Mouse (Mus musculus) kidney, adult 11 months (tissue): ENCODE measurements around the gene Ece1.
A peak's percentile ranks its signal among the peaks of the same experiment; 100 is the strongest.

Source experiments
- DNase-seq: peaks from one replicate; pipeline ENCODE4 v3.0.0; 2022

The Ece1 gene

DNA sequence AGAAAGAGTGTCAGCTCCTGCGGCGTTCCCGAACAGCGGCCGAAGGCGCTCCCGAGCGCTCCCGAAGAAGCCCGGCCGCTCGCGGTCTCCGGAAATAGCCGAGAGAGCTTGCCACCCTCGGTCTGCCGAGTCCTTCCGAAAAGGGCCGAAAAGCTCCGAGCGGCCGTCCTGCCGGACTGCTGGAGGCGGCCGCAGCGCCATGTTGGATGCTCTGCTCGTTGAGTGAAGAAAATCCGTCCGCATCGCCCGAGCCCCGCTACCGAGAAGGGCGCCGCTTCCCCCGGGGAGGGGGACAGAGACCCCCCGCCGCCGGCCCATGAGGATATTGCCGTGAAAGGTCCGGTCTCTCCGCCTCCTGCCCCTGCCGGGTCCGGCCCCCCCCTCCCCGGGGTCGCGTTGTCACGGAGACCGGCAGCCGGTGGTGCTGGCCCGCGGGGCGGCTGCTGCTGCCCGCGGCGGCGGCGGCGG, 131.3 kb downstream of the Ece1 start:
- DNase-seq, result peak; percentile 97

DNA sequence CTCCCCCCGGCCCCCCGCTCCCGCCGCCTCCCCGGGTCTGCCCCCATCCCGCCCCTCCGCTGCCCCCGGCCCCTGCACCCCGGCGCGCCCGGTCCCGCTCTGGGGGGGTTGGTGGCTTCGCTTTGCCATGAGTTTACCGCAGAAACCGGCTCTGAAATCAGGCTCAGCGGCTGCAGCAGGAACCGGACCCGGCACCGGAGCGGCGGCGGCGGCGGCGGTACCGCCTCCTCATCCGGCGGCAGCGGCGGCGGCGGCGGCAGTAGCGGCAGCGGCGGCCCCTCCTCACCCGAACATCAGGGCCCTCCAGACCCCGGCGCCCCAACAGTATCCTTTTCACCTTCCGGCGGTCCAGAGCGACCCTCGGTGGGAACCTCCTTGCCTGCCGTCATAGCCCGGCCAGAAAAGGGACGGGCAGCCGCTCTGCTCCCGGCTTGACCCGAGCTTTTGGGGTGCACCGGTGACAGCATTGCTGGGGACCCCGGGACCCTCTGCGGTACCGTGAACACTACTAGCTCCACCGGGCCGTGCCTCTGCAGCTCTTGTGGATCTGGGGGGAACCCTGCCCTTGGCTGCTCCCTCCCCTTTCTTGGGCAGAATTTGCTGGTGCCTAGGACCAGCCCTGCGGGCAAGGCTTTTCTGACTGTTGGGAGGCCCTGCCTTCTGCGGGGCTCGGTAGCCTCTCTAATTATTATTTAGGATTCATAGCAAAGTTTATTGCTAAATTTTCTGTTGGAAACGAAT, 132.0 kb downstream of the Ece1 start:
- DNase-seq, result peak; percentile 39

DNA sequence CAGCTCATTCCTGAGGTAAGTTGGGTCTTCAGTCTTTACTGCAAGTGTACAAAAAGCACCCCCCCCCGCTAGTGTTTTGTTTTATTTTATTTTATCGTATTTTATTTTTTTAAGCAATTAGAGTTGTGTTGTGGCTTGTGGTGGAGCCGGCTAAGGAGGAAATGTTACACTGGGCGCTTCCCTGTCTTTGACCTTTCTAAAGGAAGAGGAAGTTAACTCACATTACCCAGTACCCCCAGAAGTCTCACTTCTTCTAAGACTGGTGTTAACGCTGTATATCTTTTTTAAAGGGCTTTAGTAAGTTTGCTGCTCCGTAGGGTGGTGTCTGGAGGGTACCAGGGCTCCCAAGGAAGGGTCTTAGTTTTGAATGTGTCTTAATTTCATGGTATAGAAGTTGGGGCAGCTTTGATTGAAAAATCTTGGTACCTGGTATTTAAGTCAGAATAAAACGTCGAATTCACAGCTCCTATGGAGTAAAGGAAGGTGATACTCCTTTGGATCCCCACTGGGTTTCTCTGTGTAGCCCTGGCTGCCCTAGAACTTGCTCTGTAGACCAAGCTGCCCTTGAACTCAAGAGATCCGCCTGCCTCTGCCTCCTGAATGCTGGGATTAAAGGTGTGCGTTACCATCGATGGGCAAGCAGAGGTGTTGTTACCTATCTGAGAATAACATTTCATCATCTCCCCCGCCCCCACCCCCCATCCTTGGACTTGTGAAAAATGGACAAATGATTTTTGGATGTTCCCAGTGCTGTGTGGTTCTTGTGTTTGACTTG, 132.7 kb downstream of the Ece1 start:
- DNase-seq, result no peak

DNA sequence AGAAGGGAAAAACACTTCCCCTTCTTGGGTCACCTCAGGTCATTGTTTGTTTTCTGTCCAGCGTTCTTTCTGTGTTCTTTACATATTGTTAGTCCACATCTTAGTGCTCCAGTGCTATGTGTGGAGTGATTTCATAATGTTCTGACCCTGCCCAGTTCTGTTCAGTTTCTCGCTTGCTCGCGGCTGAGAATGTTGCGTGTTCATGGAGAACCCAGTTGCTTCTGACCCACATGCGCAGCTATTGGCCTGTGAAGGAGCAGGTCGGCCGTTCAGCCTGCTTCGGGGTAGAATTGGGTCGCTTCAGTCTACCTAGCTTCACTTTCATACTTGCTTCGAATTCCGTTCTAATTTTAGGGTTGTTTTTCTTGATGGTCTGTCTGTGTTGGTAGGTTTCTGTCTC, 133.4 kb downstream of the Ece1 start:
- DNase-seq, result peak; percentile 44

DNA sequence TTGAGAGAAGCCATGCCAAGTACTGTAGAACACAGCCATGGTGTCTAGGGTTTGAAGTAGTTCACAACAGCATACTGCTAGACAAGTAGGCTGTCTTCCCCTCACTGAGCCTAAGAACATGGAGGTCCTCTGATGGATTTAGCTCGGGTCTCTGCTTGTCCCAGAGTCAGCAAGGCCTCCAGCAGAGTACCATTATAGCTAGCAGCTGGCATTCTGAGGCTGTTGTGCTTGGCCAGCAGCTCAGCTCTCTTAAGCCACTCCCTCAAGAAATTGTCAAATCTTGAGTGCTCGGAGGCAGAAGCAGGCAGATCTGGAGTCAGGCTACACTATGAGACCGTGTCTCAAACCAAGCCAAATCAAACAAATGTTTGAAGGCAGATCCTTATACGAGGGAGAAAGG, 136.2 kb downstream of the Ece1 start:
- DNase-seq, result no peak

DNA sequence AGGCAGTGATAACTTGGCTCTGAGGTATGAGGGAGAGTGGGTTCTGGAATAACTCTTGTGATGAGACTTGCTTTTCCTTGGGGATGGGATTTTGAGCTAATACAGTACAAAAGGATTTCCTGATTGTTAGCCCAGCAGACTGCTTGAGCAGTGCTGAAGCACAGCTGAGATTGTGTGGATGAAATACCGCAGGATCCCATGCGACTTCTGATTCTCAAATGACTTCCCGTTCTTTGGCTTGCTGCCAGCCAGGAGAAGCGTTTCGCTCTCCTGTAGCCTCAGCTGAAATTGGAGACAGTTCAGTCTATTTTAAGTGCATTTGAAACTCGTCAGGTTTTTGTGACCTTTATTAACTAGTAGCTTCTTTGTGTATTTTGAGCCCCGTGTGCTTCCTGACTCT, 138.6 kb downstream of the Ece1 start:
- DNase-seq, result no peak

DNA sequence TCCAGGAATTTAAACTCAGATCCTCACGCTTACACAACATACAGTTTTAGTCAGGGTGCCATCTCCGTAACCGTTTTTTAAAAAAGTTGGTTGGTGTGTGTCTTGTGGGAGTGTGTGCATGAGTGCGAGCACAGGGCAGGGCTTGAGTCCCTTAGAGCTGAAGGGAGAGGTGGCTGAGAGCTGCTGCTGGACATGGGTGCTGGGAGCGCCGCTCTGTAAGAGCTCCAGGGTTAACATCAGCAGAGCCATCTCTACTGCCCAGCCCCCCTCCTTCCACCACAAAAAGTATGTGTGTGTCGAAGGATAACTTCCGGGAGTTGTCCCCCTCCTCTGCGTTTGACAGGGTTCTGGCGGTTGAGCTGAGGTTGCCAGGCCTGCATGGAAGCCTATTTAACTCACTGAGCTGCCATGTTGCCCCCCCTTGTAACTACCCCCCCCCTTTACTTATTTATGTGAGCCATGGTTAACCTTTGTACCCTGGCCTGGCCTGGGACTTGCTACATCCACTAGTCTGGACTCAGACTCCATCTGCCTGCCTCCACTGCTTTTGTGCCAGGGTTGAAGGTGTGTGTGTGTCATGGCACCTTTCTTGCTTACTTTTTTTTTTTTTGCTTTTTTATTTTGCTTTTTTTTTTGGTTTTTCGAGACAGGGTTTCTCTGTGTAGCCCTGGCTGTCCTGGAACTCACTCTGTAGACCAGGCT, 142.0 kb downstream of the Ece1 start:
- peak; percentile 75 for DNase-seq

DNA sequence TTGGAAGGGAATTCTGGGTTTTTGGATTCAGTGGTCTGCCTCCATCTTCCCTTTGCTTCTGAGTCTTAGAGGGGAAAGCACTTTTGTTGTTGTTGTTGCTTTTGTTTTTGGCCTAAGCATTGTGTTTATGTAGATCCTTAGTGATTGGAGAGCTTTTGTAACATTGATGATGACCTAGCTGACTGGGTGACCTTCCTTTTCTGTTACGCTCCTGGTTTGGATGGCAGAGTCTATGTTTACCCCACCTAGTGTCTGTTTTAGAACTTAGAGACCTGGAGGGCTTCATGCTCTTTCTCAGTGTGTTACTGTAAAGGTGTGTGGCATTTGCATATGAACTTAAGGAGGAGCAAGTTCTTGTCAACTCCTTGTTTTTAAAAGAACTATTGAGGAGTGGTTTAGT, 143.7 kb downstream of the Ece1 start:
- no peak for DNase-seq

DNA sequence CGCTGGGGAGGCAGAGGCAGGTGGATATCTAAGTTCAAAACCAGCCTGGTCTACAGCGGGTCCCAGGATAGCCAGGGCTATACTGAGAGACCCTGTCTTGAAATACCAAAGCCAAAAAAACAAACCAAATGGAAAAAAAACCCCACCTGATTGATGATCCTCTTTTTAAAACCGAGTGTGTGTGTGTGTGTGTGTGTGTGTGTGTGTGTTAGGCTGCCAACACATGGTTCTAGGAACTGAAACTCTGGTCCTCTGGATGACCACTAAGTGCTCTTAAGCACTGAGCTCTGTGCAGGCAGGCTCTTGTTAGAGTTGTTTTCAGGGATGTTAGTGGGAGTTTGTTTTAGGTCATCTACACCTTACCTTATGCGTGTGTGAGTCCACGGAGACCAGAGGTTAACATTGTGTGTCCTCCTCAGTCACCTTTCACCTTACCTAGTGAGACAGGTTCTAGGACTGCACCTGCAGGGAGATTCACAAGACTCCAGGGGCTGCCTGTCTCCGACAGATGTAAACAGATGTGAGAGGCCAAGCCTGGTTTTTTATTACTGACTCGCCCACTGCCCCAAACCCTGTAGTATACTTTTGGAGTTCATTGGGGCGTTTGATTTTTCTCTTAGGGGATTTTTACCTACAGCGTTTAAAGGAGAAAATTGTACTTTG, 145.0 kb downstream of the Ece1 start:
- no peak for DNase-seq

DNA sequence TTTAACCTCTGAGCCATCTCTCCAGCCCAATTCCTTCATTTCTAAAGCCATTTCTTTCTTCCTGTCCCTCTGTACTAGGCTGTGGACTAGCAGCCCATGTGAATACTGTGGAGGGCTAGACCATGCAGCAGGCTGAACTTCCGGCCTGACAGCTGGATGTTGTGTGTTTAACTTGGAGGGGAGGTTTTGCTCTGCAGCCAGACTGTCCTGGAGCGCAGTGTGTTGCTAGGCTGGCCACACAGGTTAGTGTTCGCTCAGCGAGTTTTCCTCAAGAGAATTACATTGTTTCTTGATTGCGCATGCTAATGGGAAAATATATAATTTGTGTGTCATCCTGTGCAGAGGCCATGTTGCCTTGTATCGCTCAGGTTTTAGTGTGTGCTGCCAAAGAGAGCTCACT, 146.6 kb downstream of the Ece1 start:
- no peak for DNase-seq

DNA sequence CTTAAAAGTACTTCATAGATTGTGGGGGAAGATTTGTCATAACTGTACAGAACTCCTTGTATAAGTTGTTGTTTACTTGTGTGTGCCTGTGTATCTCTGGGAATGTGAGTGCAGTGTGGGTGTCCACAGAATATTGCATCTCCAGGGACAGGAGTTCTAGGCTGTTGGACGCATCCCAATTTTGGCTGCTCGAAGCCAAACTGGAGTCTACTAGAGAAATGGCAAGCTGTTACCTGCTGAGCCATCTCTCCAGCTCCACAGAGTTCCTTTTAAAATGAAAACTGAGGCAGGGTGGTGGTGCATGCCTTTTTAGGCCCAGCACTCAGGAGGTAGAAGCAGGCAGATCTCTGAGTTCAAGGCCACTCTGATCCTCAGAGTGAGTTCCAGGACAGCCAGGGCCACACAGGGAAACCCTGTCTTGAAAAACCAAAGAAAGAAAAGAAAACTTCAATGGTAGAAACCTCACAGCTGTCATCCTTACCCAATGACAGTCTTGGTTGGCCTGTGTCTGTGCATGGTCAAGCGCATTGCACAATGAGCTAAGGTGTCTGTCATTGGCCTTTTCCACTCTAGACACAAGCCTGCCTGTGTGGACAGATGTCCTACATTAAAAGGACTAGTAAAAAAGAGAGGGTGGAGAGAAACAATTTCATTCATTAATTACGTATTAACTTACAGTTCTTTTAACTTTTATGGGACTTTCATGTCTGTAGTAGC, 147.9 kb downstream of the Ece1 start:
- DNase-seq, result no peak

DNA sequence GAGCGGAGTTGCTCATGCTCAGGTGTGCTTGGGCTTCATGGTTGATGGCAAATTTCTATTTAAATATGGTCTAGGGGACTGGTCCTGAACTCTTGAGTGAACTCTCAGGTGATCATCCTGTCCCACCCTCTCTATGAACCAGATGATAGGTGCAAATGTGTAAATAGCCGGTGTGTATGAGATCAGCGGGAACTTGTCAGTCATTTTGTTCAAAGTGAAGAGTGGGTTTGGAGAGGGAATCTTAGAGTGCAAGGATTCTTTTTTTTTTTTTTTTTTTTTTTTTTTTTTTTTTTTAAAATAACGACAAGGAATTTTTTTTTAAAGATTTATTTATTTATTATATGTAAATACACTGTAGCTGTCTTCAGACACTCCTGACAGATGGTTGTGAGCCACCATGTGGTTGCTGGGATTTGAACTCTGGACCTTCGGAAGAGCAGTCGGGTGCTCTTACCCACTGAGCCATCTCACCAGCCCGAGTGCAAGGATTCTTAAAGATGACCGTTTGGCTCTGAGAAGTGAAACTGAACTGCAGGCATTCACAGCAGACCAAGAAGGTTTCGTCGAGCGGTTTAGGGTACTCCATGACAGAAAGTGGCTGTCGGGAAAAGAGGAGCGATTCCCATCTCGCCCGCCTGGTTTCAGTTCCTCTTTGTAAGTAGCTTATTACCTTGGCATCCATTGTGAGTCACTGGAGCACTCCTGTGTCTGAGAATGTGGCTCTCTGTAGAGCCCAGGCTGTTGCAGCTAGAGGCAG, 151.9 kb downstream of the Ece1 start:
- DNase-seq, result no peak
